Mouse (Mus musculus): ENCODE results near the gene Pnkd. TPM values are rescaled to one million over a fixed set of nuclear protein-coding genes. Genes with fewer than 3 reads are reported as not detected.
"Not testable (repeated sequence)": the region's sequence is repeated elsewhere in the genome, so short reads cannot be mapped to it uniquely, and the experiment has no call there.

Pnkd gene
- total RNA-seq, 2 experiments from 2014 or later = 192 to 206 TPM

DNA sequence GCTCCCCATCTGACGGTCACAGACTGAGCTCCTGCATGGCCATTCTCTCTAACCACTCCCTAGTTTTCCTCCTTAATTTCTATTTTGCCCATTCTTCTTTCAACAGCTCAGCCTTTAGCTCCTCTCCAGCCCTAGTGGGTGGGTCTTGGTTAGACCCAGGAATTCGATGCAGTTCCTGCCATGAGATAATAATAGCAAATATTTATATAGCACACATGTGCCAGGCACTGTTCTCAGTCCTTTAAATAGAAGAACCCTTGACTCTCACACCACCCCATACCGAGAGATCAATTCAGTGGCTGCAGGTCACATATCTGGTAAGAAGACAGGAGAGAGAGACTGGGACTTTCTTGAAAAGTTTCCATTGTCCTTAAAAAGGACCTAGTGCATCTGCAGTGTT, 36.7 kb downstream of the Pnkd start:
- no peak for DNase-seq (ENCODE audit: low spot score in 2 of 2)

DNA sequence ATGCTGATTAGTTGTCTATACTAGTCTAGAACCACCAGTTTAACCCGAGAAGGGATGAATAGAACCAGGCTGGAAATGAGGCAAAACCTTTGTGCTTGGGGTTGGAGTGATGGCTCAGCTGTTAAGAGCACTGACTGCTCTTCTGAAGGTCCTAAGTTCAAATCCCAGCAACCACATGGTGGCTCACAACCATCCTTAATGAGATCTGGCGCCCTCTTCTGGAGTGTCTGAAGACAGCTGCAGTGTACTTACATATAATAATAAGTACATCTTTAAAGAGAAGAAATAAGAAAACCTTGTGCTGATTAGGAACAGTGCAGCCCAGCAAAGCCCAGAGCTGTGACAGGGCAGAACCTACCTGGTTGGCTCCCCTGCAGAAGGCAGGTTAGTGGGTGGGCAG, 42.2 kb downstream of the Pnkd start:
- not testable (repeated sequence) for DNase-seq (ENCODE audit: low spot score in 2 of 2)

DNA sequence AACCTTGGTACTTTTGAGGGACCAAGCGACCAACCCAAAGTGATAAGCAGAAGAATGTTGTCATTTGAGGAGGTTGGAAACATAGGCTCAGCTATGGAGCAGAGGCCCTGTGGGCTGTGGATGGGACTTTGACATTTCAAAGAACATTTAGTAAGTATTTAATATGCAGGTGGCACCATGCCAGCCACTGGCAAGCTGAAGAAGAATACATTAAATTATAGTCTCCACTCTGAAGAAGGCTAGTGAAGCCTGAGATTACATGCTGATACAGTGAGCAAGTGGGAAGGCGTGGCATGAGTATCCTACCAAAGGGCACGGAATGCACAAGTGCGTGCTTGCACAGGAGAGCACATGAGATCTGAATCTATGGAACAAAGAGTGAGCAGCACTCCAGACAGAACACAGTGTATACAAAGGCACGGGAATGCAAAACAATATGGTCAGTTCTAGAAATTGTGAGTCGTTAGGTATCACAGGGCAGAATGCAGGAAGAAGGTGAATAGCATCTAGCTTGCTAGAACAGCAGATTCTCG, 45.2 kb downstream of the Pnkd start:
- DNase-seq (ENCODE audit: low spot score in 2 of 2) = peak in 1 of 2 experiments; percentile 40

DNA sequence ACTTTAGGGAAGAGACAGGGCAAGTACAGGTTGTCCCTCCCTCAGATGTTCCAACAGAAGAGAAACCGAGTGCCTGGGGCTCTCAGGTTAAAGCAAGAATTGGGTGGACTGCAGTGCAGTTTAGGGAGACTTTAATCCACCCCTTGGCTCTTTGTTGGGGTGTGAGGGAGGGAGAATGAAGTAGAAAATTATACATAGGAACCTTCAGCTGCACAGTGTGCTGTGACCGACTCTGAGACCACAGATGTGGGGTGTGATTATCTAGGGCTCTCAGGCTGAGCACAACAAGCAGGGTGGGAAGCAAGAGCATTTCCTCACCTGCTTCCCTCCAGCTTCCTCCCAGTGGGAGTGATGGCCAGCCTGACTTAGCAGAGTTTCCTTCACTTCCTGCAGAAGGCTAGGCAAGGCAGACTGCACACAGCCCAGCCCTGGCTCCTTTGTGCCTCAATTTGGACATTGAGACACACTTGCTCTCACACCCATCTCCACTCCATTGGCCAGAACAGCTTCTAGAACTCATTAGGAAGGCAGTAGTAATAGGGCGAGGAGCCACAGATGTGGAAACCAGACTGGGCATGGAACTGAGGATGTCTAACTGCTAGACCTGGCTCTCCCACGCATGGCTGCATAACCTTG, 46.4 kb downstream of the Pnkd start:
- no peak for DNase-seq (ENCODE audit: low spot score in 2 of 2)

DNA sequence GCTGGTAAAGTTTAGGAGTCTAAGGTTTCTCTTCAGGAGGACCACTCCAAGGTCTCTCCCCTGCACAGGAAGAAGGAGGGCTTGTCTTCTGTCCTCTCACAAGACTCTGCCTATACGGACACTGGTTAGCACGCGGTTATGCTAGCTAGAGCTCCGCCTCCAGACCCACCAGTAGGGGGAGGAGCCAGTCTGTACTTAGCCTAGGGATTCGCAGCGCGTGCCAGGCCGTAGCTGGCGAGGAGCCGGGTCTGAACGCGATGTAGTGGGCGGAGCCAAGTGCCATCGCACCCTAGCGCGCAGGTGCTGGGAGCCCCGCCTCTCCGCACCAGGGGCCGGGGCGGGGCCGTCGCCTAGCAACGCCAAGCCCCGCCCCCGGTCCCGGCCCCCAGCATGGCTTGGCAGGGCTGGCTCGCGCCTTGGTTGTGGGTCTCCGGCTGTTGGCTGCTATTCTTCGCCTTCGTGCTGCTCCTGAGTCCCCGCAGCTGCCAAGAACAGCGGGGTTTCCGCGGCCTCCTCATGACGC, 47.6 kb downstream of the Pnkd start:
- DNase-seq (ENCODE audit: low spot score in 2 of 2) = peak; percentile 94 to 98

DNA sequence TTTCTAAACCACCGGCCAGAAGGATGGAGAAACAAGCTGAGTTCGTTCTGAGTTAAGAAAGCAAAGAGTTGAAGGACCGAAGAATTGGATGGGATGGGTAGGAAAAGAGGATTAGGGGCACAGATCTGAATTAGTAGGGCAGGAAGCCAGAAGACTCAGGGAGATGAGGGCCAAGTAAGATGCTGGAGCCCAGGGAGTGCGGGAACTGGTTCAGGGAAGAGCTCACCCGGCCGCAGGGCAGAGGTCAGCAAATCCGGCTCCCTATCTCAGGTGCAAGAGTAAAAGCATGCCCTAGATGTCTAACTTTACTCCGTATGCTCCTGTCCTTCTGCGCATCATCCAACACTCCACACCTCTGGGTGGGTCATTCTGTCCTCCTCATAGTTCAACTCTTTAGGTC, 48.2 kb downstream of the Pnkd start:
- no peak for DNase-seq (ENCODE audit: low spot score in 2 of 2)

DNA sequence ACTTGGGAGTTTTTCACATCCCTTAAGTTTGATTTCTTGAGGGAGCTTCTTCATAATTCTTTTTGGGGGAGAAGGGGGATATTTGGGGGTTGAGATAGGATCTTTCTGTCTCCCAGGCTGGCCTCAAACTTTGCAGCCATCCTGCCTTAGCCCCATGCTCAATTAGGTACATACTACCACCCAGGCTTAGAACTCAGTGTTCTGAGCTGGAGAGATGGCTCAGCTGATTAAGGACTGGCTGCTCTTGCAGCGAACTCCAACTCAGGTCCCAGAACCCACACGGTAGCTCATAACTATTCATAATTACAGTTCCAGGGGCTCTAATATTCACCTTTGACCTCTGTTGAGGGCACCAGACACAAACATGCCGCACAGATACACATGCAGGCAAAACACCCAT, 49.9 kb downstream of the Pnkd start:
- DNase-seq (ENCODE audit: low spot score in 2 of 2) = no peak

DNA sequence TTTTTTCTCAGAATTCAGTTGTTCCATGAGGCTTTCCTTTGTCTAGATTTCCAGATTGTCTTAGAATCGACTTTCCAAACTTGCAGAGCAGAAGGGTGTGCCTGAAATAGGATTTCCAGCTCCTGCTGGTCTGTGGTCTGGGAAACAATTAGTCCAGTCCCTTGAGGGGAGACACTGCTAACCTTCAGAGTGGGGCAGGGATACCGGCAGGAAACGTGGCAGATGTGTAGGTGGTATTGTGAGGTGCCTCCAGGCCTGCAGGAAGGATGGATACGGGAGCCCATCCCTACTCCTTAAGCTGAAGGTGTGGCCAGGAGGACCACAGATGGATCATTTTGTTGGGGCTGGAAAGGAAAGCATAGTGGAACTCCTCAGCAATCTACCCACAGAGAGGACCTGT, 50.3 kb downstream of the Pnkd start:
- no peak for DNase-seq (ENCODE audit: low spot score in 2 of 2)

DNA sequence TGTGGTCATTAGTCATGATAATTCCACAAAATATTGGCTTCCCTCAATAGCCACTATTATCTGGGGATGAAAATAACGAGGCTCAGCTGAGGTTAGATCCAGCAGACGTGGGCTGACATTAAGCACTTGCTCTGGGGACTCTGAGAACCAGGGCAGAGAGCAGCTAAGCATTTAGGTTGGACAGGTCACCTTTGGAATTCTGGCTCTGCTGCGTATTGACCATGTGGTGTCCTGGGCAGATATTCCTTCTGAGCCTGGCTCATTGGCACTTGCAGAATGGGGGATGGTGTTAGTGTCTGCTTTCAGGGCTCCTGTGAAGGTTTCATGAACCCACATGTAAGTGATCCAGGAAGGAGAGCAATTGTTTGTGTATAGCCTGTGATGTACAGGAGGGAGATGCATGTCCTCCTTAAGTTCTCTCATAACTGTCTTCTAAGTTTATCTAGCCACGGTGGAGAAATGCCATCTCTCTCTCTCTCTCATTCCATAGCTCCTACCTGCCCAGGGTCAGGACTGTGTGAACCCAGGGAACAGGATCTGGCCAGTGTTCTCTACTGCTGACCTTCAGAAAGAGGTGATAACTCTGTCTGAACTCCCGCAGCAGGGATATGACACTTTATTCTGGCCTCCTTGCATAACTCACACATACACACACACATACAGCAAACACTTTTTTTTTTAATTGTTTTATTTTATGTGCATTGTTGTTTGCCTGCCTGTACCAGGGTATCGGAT, 50.9 kb downstream of the Pnkd start:
- no peak for DNase-seq (ENCODE audit: low spot score in 2 of 2)

DNA sequence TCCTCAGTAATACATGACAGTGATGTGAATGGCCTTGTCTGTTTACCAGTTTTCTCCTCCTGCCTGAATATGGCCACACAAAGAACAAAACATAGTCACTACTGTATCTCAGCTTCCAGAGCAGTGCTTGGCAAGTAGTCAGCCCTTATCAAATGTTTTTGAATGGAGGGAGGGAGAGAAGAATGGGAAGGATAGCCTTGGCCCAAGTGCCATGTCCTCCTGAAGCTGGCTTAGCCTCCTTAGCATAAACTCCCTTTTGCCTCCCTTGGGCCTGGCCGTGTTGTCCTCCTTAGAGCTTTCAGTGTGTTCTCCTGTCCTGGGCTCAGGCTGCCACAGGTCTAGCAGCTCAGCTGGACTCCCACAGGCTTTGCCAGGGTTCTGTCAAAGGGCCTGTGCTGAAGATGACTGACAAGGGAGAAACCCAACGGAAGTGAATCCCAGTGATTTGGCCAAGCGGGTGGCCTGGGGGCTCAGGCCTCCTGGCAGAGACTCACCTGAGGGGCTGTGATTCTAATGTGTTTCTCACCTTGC, 52.6 kb downstream of the Pnkd start:
- DNase-seq (ENCODE audit: low spot score in 2 of 2) = no peak

DNA sequence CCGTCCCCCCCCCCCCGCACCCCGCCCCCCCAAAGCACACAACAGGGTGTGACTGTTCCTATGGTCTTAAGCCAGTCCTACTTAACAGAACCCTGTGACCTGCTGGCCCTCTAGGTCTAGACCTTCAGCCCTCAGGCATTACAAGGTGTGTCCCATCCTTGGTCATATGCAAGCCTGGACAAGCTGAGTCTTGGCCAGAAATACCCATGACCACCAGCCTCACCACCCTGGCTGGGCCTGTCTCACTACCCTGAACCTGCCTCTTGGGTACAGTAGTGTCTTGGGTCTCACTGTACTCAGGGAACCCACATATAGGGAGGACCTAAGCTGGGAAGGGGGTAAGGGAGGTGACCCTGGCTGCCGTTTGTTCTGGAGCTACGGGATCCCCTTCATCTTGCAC, 53.3 kb downstream of the Pnkd start:
- DNase-seq (ENCODE audit: low spot score in 2 of 2) = no peak

DNA sequence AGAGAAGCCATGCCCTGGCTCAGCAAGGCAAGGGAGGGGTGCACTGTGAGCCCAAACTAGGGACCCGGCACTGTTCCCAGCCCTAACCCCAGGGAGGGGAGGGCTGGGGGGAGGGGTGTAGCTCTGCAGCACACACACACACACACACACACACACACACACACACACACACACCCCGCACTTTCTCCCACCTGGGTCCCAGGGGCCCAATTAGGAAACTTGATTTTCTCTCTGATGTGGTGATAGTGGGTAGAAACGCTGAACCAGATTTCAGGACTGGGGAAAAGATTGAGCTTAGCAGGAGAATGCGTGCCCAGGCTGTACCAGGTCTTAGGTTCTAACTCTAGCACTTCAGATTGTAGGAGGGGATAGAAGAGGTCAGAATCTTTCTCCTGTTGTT, 53.9 kb downstream of the Pnkd start:
- no peak for DNase-seq (ENCODE audit: low spot score in 2 of 2)

DNA sequence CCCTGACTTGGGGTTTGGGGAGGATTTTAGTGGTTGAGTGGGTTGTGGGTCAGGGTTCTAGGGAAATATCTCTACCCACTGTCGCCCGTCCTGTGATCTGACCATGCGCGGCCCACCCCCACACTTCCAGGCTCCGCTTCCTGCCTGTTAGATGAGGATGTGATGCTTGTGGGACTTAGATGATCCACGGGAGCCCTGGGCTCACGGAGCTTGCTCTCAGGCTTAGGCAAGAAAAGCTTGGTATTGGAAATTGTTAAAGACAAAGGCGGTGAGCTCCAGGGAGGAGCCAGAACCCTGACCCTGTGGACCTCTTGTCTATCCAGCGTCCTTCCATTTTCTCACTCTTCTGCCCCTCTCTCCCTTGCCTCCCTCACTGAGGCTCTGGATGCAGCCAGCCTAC, 55.2 kb downstream of the Pnkd start:
- DNase-seq (ENCODE audit: low spot score in 2 of 2) = no peak

DNA sequence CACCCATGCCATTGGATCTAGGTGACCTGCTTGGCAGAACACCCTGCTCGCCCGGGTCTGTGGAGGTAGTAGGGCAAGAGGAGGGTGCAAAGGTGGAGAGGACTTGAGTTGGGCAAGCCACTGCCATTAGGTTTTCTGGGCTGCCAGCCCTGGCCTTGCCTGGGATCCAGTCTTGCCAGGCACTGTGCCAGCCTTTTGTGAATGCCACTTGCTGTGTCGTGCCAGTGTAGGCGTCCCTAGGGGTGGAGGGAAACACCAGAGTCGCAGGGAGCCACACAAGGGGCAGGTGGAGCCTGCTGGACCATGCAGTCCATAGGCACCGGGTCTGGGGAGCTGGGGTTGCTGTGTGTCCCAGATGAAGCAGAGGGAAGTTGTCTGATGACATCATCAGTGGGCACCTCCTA, 55.6 kb downstream of the Pnkd start:
- peak; percentile 35 to 73 for DNase-seq (ENCODE audit: low spot score in 2 of 2)

DNA sequence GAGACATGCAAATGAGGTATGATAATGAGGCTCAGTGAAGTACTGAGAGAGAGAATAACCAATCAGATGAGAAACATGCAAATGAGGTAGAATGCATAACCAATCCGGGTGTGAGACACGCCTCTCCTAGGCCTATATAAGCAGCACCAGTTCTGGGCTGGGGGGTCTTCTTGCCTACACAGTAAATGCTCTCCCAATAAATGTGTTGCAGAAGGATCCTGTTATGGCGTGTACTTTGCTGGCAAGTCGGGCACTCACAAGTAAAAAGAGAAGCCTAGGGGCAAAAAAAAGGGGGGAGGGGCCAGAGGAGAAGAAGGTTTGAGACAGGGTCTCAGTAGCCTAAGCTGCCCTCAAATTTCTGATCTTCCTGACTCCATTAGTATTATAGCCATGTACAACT, 56.3 kb downstream of the Pnkd start:
- not testable (repeated sequence) for DNase-seq (ENCODE audit: low spot score in 2 of 2)

DNA sequence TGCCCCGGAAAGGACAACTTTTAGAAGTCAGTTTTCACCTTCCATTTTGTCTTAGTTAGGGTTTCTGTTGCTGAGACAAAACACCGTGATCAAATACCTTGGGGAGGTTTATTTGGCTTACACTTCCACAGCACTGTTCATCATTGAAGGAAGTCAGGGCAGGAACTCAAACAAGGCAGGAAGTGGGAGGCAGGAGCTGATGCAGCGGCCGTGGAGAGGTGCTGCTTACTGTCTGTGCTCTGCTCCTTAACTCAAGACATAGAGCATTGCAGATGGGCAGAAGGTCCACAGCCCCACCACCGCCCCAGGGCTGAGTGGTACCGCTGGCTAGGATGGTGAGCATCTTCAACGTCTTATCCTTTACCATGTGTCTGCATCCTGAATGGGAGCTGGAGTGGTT, 57.2 kb downstream of the Pnkd start:
- peak in 1 of 2 experiments; percentile 42 for DNase-seq (ENCODE audit: low spot score in 2 of 2)

DNA sequence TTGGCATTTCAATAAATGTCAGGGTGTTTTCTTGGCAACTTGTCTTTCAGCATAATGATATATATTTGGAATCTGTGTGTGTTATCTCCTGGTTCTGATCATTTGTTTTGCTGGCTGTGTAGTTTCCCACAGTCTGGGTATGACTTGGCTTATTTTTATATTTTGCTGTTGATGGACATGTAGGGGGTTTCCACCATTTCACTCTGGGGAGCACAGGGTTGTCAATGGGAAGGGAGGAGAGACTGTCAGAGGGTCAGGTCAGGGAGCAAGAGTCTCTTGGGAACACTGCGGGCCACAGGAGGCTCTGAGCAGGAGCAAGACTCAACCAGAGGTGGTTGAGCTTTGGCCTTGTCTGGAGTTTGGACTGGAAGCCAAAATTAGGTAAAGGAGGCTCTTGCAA, 57.6 kb downstream of the Pnkd start:
- DNase-seq (ENCODE audit: low spot score in 2 of 2) = no peak

DNA sequence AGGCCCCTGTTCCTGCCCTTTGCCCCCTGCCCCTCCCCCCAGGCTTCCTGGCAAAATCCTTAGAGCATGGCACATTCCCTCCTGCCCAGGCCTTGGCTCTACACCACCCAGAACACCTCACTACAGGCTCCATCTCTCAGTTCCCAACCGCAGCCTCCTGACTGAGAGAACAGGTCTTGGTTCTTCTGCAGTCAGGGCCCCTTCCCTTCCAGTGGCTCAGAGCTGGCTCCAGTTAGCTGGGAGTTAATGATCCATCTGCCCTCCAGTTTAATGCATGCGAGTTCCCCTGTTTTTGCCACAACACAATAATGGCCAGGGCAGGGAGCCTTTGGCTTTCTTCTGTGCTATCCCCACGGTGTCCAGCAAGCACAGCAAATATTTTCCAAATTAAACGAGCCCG, 58.4 kb downstream of the Pnkd start:
- no peak for DNase-seq (ENCODE audit: low spot score in 2 of 2)

DNA sequence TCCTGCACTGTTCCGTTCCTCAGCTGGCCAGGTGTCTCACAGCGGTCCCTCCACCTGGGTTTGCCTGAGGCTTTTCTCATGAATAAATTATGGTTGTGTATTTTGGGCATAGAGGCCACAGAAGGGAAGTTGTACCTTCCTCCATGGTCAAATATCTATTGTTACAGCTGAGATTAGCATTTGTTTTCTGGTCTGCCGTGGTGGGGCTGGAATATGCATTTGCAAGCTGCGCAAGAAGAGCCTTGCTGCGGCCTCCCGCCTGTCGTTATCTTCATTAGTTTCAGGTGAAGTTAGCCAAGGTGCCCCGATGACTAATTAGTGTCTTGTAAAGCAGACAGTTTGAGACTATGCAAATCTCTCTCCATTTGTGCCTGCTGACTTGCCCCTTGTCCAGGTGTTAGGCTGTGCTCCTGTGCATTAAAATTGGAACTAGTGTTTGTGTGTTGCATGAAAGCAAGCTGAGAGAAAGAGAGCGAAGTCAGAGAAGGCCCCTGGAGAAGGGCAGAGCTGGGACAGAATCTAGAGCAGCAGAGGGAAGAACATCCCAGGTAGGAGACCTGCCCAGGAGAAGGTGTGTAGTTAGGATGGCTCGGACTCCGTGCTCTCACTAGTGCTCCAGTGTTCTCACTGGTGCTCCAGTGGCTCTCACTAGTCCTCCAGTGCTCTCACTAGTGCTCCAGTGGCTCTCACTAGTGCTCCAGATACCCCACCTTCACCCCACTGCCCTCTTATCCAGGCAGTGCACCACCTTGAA, 59.6 kb downstream of the Pnkd start:
- no peak for DNase-seq (ENCODE audit: low spot score in 2 of 2)

DNA sequence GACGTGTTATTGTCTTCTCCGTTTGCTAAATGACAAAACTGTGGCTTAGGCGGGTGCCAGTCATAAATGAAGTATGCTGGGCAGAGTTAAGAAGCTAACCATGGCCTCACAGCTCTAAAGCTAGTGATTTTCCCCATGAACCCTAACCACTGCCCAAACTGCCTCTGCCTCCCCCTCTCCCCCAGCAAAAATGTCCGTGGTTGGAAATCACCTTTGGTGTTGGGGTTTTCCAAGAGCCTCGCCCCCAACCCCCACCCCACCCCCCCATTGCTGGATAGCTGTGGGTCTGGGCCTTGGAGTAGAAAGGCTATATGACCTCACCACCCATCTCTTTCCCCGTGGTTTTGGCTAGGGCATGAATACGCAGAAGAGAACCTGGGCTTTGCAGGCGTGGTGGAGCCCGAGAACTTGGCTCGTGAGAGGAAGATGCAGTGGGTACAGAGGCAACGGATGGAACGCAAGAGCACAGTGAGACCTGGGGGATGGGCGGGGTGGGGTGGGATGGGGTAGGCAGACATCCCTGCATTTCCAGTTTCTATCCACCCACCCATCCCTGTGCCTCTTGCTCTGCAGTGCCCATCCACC, 66.5 kb downstream of the Pnkd start:
- DNase-seq (ENCODE audit: low spot score in 2 of 2) = no peak

DNA sequence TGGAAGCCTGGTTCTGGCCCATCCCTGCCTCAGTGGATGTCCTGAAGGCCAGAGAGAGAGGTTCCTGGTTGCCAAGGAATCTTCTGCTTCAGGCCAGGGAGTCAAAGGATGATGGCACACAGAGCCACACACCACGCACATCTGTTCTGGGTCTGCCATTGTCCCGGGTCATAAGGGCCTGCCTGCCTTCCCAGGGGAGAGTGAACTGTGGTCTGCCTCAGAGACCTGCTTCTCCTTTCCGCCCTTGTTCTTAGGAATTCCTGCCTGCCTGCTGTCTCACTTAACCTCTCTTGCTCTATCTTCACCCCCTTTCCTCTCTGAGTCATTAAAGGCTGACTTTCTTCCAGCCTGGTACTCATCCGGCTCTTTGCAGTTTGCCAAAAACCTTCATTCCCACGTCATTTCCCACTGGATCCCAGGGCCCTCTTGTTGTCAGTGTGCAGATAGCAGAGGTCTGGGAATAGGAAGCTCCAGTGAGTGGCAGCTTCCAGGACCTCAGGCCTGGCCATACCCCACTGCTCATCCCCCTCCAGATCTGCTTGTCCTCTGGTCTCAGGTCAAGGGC, 67.9 kb downstream of the Pnkd start:
- DNase-seq (ENCODE audit: low spot score in 2 of 2) = no peak

Data from layer of hippocampus, adult 18-20 months (tissue).